Mouse (Mus musculus) lung, embryonic 16.5 days (tissue): ENCODE results near the gene Stra6. TPM values are rescaled to one million over a fixed set of nuclear protein-coding genes. Genes with fewer than 3 reads are reported as not detected.

Experiments used
- ATAC-seq: fragments of 200-750 bp; cut with Nextera tagmentation; 2 replicates; pipeline ENCODE4 v1.8.0; 2017; ENCODE audit warnings: low read depth, mild to moderate bottlenecking, moderate library complexity
- H3K27ac ChIP-seq: fragments of 300-500 bp; sonication (generic); 2 replicates; pipeline ENCODE4 v1.5.1; 2014; ENCODE audit warnings: mild to moderate bottlenecking, control low read depth, low read length
- H3K27me3 ChIP-seq: fragments of 300-500 bp; sonication (generic); 2 replicates; pipeline ENCODE4 v1.6.1; 2014; ENCODE audit warnings: low read depth, low read length, mixed read lengths; ENCODE audit not compliant: control insufficient read depth, insufficient read depth
- H3K36me3 ChIP-seq: fragments of 300-500 bp; sonication (generic); 2 replicates; pipeline ENCODE4 v1.6.1; 2014; ENCODE audit warnings: low read length; ENCODE audit not compliant: control insufficient read depth, insufficient read depth
- H3K4me1 ChIP-seq: fragments of 300-500 bp; sonication (generic); replicated peaks from 2 replicates; pipeline ENCODE4 v1.6.1; 2014; ENCODE audit warnings: low read length, mixed read lengths; ENCODE audit not compliant: control insufficient read depth, insufficient read depth
- H3K4me2 ChIP-seq: fragments of 300-500 bp; sonication (generic); 2 replicates; pipeline ENCODE4 v1.6.1; 2014; ENCODE audit warnings: low read depth, low read length, control low read depth
- H3K4me3 ChIP-seq: fragments of 300-500 bp; sonication (generic); 2 replicates; pipeline ENCODE4 v1.5.1; 2014; ENCODE audit warnings: mild to moderate bottlenecking, low read length, control low read depth
- H3K9ac ChIP-seq: fragments of 300-500 bp; sonication (generic); 2 replicates; pipeline ENCODE4 v1.6.1; 2014; ENCODE audit warnings: low read length, control low read depth
- H3K9me3 ChIP-seq: fragments of 300-500 bp; sonication (generic); 2 replicates; pipeline ENCODE4 v1.6.1; 2016; ENCODE audit warnings: low read length; ENCODE audit not compliant: control insufficient read depth
- WGBS: fragments of 180-500 bp; shearing (Covaris S2); extraction: QIAGEN DNeasy Blood & Tissue Kit; methylation state at CpG from one replicate; pipeline ENCODE4 v1.1.7; 2014; 5-methylcytosine and 5-hydroxymethylcytosine counted together
- polyA plus RNA-seq: library from polyadenylated mRNA; unstranded; fragments of >200 nt; fragmentation: Nextera tagmentation; extraction: Ambion mirVana; gene quantifications from 2 replicates; pipeline ENCODE4 v1.2.1, GENCODE M21; 2015

Gene Stra6
- polyA plus RNA-seq, 1 experiment from 2014 or later: 1.0 TPM

GRCm38 (mm10) chr9:58148806-58149205, 85.2 kb downstream of the Stra6 start:
- Histone ChIP-seq H3K9me3 (no peaks in the 10 kb centered on the region), H3K27ac (no peak overlapping the region), H3K27me3 (no peaks in the 10 kb centered on the region), H3K4me1 (peaks cover 6% of the 10 kb centered on the region), H3K4me3 (no peak overlapping the region), H3K9ac (no peak overlapping the region), H3K4me2 (no peak overlapping the region), H3K36me3 (no peaks in the 10 kb centered on the region)
- 48% methylated on average over 2 of the region's 2 CpGs for WGBS
- ATAC-seq: no peak

GRCm38 (mm10) chr9:58150733-58151361, 87.3 kb downstream of the Stra6 start:
- peaks cover 22% of the 10 kb centered on the region for H3K4me1 ChIP-seq
- no peaks in the 10 kb centered on the region for H3K9me3 ChIP-seq
- H3K9ac ChIP-seq: no peak overlapping the region
- ATAC-seq: no peak
- H3K27ac ChIP-seq: no peak overlapping the region
- no peaks in the 10 kb centered on the region for H3K36me3 ChIP-seq
- H3K4me3 ChIP-seq: no peak overlapping the region
- WGBS: 60% methylated on average over 4 of the region's 4 CpGs
- no peak overlapping the region for H3K4me2 ChIP-seq
- no peaks in the 10 kb centered on the region for H3K27me3 ChIP-seq

GRCm38 (mm10) chr9:58153095-58153494, 89.5 kb downstream of the Stra6 start:
- ATAC-seq: no peak
- H3K4me2 ChIP-seq: no peak overlapping the region
- no peaks in the 10 kb centered on the region for H3K9me3 ChIP-seq
- H3K36me3 ChIP-seq: no peaks in the 10 kb centered on the region
- peaks cover 42% of the 10 kb centered on the region for H3K4me1 ChIP-seq
- 80% methylated on average over 3 of the region's 3 CpGs for WGBS
- H3K27ac ChIP-seq: peak overlapping the region; percentile 29; the same call in 1 of the 2 replicates
- no peak overlapping the region for H3K9ac ChIP-seq
- H3K4me3 ChIP-seq: no peak overlapping the region
- no peaks in the 10 kb centered on the region for H3K27me3 ChIP-seq

- Histone ChIP-seq H3K9me3 (no peaks in the 10 kb centered on the region), H3K27me3 (no peaks in the 10 kb centered on the region), H3K36me3 (no peaks in the 10 kb centered on the region), H3K9ac (no peak overlapping the region), H3K4me1 (peaks cover 63% of the 10 kb centered on the region), H3K4me2 (peak overlapping the region; percentile 2; the same call in 1 of the 2 replicates), H3K4me3 (no peak overlapping the region), H3K27ac (peak overlapping the region; percentile 56)
- peak; percentile 60 for ATAC-seq
- 34% methylated on average over 3 of the region's 3 CpGs for WGBS
Measured at GRCm38 (mm10) chr9:58155366-58155765, 91.8 kb downstream of the Stra6 start.

GRCm38 (mm10) chr9:58156819-58157560, 93.4 kb downstream of the Stra6 start:
- H3K9me3 ChIP-seq: no peaks in the 10 kb centered on the region
- H3K36me3 ChIP-seq: no peaks in the 10 kb centered on the region
- ATAC-seq: no peak
- H3K27ac ChIP-seq: peak overlapping the region; percentile 98; the same call in 1 of the 2 replicates
- peak overlapping the region; percentile 44 for H3K4me3 ChIP-seq
- H3K4me2 ChIP-seq: peak overlapping the region; percentile 60
- peak overlapping the region; percentile 67; the same call in 1 of the 2 replicates for H3K9ac ChIP-seq
- WGBS: 81% methylated on average over 22 of the region's 22 CpGs
- no peaks in the 10 kb centered on the region for H3K27me3 ChIP-seq
- H3K4me1 ChIP-seq: peaks cover 64% of the 10 kb centered on the region

- H3K27ac ChIP-seq: peak overlapping the region; percentile 98
- H3K36me3 ChIP-seq: no peaks in the 10 kb centered on the region
- H3K9me3 ChIP-seq: no peaks in the 10 kb centered on the region
- peak overlapping the region; percentile 60 for H3K4me2 ChIP-seq
- WGBS: 60% methylated on average over 13 of the region's 13 CpGs
- 0 out of 2 replicates have a peak, but pooled peaks have one; percentile 1 for ATAC-seq
- no peaks in the 10 kb centered on the region for H3K27me3 ChIP-seq
- peak overlapping the region; percentile 67 for H3K9ac ChIP-seq
- peak overlapping the region; percentile 44 for H3K4me3 ChIP-seq
- peaks cover 64% of the 10 kb centered on the region for H3K4me1 ChIP-seq
Measured at GRCm38 (mm10) chr9:58157838-58158237, 94.2 kb downstream of the Stra6 start.

- peak overlapping the region; percentile 98 for H3K27ac ChIP-seq
- peaks cover 59% of the 10 kb centered on the region for H3K4me1 ChIP-seq
- H3K9me3 ChIP-seq: no peaks in the 10 kb centered on the region
- no peaks in the 10 kb centered on the region for H3K36me3 ChIP-seq
- peak overlapping the region; percentile 44 for H3K4me3 ChIP-seq
- H3K4me2 ChIP-seq: peak overlapping the region; percentile 60
- WGBS: 15% methylated on average over 7 of the region's 7 CpGs
- peak overlapping the region; percentile 67 for H3K9ac ChIP-seq
- no peaks in the 10 kb centered on the region for H3K27me3 ChIP-seq
- peak; percentile 86 for ATAC-seq
Measured at GRCm38 (mm10) chr9:58158541-58159311, 95.1 kb downstream of the Stra6 start.

- no peak overlapping the region for H3K4me2 ChIP-seq
- no peak overlapping the region for H3K4me3 ChIP-seq
- no peaks in the 10 kb centered on the region for H3K9me3 ChIP-seq
- ATAC-seq: peak; percentile 32; the same call in 1 of the 2 replicates
- peak overlapping the region; percentile 98 for H3K27ac ChIP-seq
- H3K9ac ChIP-seq: peak overlapping the region; percentile 19
- no peaks in the 10 kb centered on the region for H3K27me3 ChIP-seq
- peaks cover 52% of the 10 kb centered on the region for H3K4me1 ChIP-seq
- WGBS: 19% methylated on average over 4 of the region's 4 CpGs
- no peaks in the 10 kb centered on the region for H3K36me3 ChIP-seq
Measured at GRCm38 (mm10) chr9:58159855-58160254, 96.3 kb downstream of the Stra6 start.

GRCm38 (mm10) chr9:58160315-58160714, 96.7 kb downstream of the Stra6 start:
- 57% methylated on average over 5 of the region's 5 CpGs for WGBS
- peak overlapping the region; percentile 19 for H3K9ac ChIP-seq
- no peak overlapping the region for H3K4me2 ChIP-seq
- H3K4me1 ChIP-seq: peaks cover 47% of the 10 kb centered on the region
- H3K27ac ChIP-seq: peak overlapping the region; percentile 98
- no peaks in the 10 kb centered on the region for H3K27me3 ChIP-seq
- H3K36me3 ChIP-seq: no peaks in the 10 kb centered on the region
- H3K9me3 ChIP-seq: no peaks in the 10 kb centered on the region
- no peak overlapping the region for H3K4me3 ChIP-seq
- no peak for ATAC-seq
